Mouse (Mus musculus) liver, embryonic 11.5 days (tissue): Measurements from ENCODE around the gene Tmco2. TPM values are rescaled to one million over a fixed set of nuclear protein-coding genes. Genes with fewer than 3 reads are reported as not detected.

Experiments used
- ATAC-seq: fragments of 200-750 bp; cut with Nextera tagmentation; replicated peaks from 2 replicates; pipeline ENCODE4 v1.8.0; 2017; ENCODE audit warnings: moderate number of reproducible peaks, mild to moderate bottlenecking, moderate TSS enrichment, moderate library complexity; ENCODE audit not compliant: low FRiP score
- DNase-seq: peaks from one replicate; pipeline ENCODE4 v3.0.0-alpha.2; 2017; ENCODE audit warnings: low spot score
- H3K27ac ChIP-seq: fragments of 300-500 bp; sonication (generic); 2 replicates; pipeline ENCODE4 v1.5.1; 2014; ENCODE audit warnings: mild to moderate bottlenecking, low read depth, low read length, control low read depth
- H3K27me3 ChIP-seq: fragments of 300-500 bp; sonication (generic); replicated peaks from 2 replicates; pipeline ENCODE4 v1.6.1; 2014; ENCODE audit warnings: low read length, mixed read lengths; ENCODE audit not compliant: control insufficient read depth, insufficient read depth
- H3K36me3 ChIP-seq: fragments of 300-500 bp; sonication (generic); 2 replicates; pipeline ENCODE4 v1.6.1; 2014; ENCODE audit warnings: mild to moderate bottlenecking, low read length, moderate library complexity, mixed read lengths; ENCODE audit not compliant: control insufficient read depth, insufficient read depth
- H3K4me1 ChIP-seq: fragments of 300-500 bp; sonication (generic); replicated peaks from 2 replicates; pipeline ENCODE4 v1.6.1; 2014; ENCODE audit warnings: low read length, mixed read lengths; ENCODE audit not compliant: control insufficient read depth, insufficient read depth
- H3K4me2 ChIP-seq: fragments of 300-500 bp; sonication (generic); 2 replicates; pipeline ENCODE4 v1.6.1; 2014; ENCODE audit warnings: mild to moderate bottlenecking, control low read depth, moderate library complexity
- H3K4me3 ChIP-seq: fragments of 300-500 bp; sonication (generic); 2 replicates; pipeline ENCODE4 v1.5.1; 2014; ENCODE audit warnings: low read depth, low read length, control low read depth
- H3K9ac ChIP-seq: fragments of 300-500 bp; sonication (generic); 2 replicates; pipeline ENCODE4 v1.6.1; 2014; ENCODE audit warnings: low read depth, low read length, control low read depth
- H3K9me3 ChIP-seq: fragments of 300-500 bp; sonication (generic); 2 replicates; pipeline ENCODE4 v1.6.1; 2016; ENCODE audit warnings: low read length, inconsistent platforms, mixed read lengths; ENCODE audit not compliant: control insufficient read depth
- WGBS: fragments of 180-500 bp; shearing (Covaris S2); extraction: QIAGEN DNeasy Blood & Tissue Kit; methylation state at CpG from one replicate; pipeline ENCODE4 v1.1.7; 2014; 5-methylcytosine and 5-hydroxymethylcytosine counted together
- polyA plus RNA-seq: library from polyadenylated mRNA; unstranded; fragments of >200 nt; fragmentation: Nextera tagmentation; extraction: Ambion mirVana; gene quantifications from 2 replicates; pipeline ENCODE4 v1.2.1, GENCODE M21; 2014

Gene Tmco2
- polyA plus RNA-seq, result not detected in 2 replicates

GRCm38 (mm10) chr4:121109126-121109525 lies at the start of gene Tmco2:
TSS of gene Tmco2 (minus strand) at chr4:121109226.
- H3K27me3 ChIP-seq, result no peaks in the 10 kb centered on the region; the same call in 1 of the 2 replicates
- no peak within 1 kb of the TSS for H3K4me2 ChIP-seq
- H3K27ac ChIP-seq, result no peak within 1 kb of the TSS
- no peaks in the 10 kb centered on the region for H3K36me3 ChIP-seq
- H3K4me3 ChIP-seq, result no peak within 1 kb of the TSS
- no peaks in the 10 kb centered on the region for H3K4me1 ChIP-seq
- no peak for ATAC-seq
- no peaks in the 10 kb centered on the region for H3K9me3 ChIP-seq
- no peak within 1 kb of the TSS for H3K9ac ChIP-seq
- DNase-seq, result no peak
- WGBS, result 82% methylated on average over 2 of the region's 2 CpGs

- Histone ChIP-seq H3K4me1 (no peaks in the 10 kb centered on the region), H3K4me2 (no peak overlapping the region), H3K27ac (no peak overlapping the region), H3K4me3 (no peak overlapping the region), H3K9ac (no peak overlapping the region), H3K36me3 (no peaks in the 10 kb centered on the region), H3K27me3 (no peaks in the 10 kb centered on the region), H3K9me3 (no peaks in the 10 kb centered on the region)
- DNase-seq (no peak), ATAC-seq (no peak)
- 82% methylated on average over 4 of the region's 4 CpGs for WGBS
Observed at GRCm38 (mm10) chr4:121103304-121103703, 5.7 kb downstream of the Tmco2 start.

- Histone ChIP-seq H3K9me3 (no peaks in the 10 kb centered on the region), H3K4me3 (peak within 1 kb of the TSS; percentile 67), H3K4me2 (peak within 1 kb of the TSS; percentile 72), H3K36me3 (peaks cover 16% of the 10 kb centered on the region), H3K27me3 (no peaks in the 10 kb centered on the region), H3K27ac (peak within 1 kb of the TSS; percentile 17; the same call in 1 of the 2 replicates), H3K9ac (peak within 1 kb of the TSS; percentile 60), H3K4me1 (peaks cover 6% of the 10 kb centered on the region; the same call in 1 of the 2 replicates)
- ATAC-seq (peak; percentile 91), DNase-seq (peak; percentile 88)
- WGBS, result under 1% methylated on average over 39 of the region's 39 CpGs
Observed at GRCm38 (mm10) chr4:121097650-121098378, 11.2 kb downstream of the Tmco2 start, which contains the start of gene Zmpste24. TSS of gene Zmpste24 (minus strand) at chr4:121098241.

- H3K36me3 ChIP-seq, result peaks cover 29% of the 10 kb centered on the region
- H3K9ac ChIP-seq, result no peak overlapping the region
- H3K27ac ChIP-seq, result no peak overlapping the region
- H3K4me3 ChIP-seq, result no peak overlapping the region
- DNase-seq (no peak), ATAC-seq (no peak)
- H3K27me3 ChIP-seq, result no peaks in the 10 kb centered on the region
- WGBS, result 90% methylated on average over 4 of the region's 4 CpGs
- H3K9me3 ChIP-seq, result no peaks in the 10 kb centered on the region
- no peaks in the 10 kb centered on the region for H3K4me1 ChIP-seq
- H3K4me2 ChIP-seq, result no peak overlapping the region
Observed at GRCm38 (mm10) chr4:121090211-121090610, 18.8 kb downstream of the Tmco2 start.

GRCm38 (mm10) chr4:121088696-121089095 lies 20.3 kb downstream of the Tmco2 start:
- peaks cover 22% of the 10 kb centered on the region for H3K36me3 ChIP-seq
- no peak for ATAC-seq
- H3K9ac ChIP-seq, result no peak overlapping the region
- H3K9me3 ChIP-seq, result no peaks in the 10 kb centered on the region
- no peak for DNase-seq
- WGBS, result 83% methylated on average over 2 of the region's 2 CpGs
- no peak overlapping the region for H3K4me3 ChIP-seq
- H3K27me3 ChIP-seq, result no peaks in the 10 kb centered on the region
- H3K27ac ChIP-seq, result no peak overlapping the region
- H3K4me2 ChIP-seq, result no peak overlapping the region
- no peaks in the 10 kb centered on the region for H3K4me1 ChIP-seq

GRCm38 (mm10) chr4:121084506-121084905 lies 24.5 kb downstream of the Tmco2 start:
- no peak for DNase-seq
- no peak overlapping the region for H3K4me3 ChIP-seq
- H3K9me3 ChIP-seq, result no peaks in the 10 kb centered on the region
- H3K27ac ChIP-seq, result no peak overlapping the region
- H3K4me1 ChIP-seq, result no peaks in the 10 kb centered on the region
- H3K4me2 ChIP-seq, result no peak overlapping the region
- no peaks in the 10 kb centered on the region for H3K27me3 ChIP-seq
- no peak overlapping the region for H3K9ac ChIP-seq
- peaks cover 14% of the 10 kb centered on the region for H3K36me3 ChIP-seq
- no peak for ATAC-seq

GRCm38 (mm10) chr4:121080395-121080794 lies 28.6 kb downstream of the Tmco2 start:
- Histone ChIP-seq H3K27ac (no peak overlapping the region), H3K4me2 (no peak overlapping the region), H3K9ac (no peak overlapping the region), H3K27me3 (no peaks in the 10 kb centered on the region), H3K4me3 (no peak overlapping the region), H3K9me3 (no peaks in the 10 kb centered on the region), H3K4me1 (no peaks in the 10 kb centered on the region), H3K36me3 (peaks cover 17% of the 10 kb centered on the region)
- ATAC-seq (no peak), DNase-seq (no peak)
- WGBS, result 85% methylated on average over 1 of the region's 1 CpGs

GRCm38 (mm10) chr4:121077915-121078646 lies 30.9 kb downstream of the Tmco2 start:
- Histone ChIP-seq H3K9me3 (no peaks in the 10 kb centered on the region), H3K27ac (no peak overlapping the region), H3K36me3 (peaks cover 17% of the 10 kb centered on the region), H3K4me3 (no peak overlapping the region), H3K4me1 (no peaks in the 10 kb centered on the region), H3K4me2 (no peak overlapping the region), H3K27me3 (no peaks in the 10 kb centered on the region), H3K9ac (no peak overlapping the region)
- 73% methylated on average over 3 of the region's 3 CpGs for WGBS
- ATAC-seq (no peak), DNase-seq (no peak)
